Mouse (Mus musculus): ENCODE measurements around the gene Frs2.

GRCm38 (mm10) chr10:117064076-117064475, 84.3 kb downstream of the Frs2 start:
- TF ChIP-seq CTCF (IDR thresholded peaks at IDR 0.05; ENCODE audit: low read depth) (no peak), EP300 (IDR thresholded peaks at IDR 0.05; ENCODE audit: low read depth) (no peak)
